Mouse (Mus musculus) liver, embryonic 12.5 days (tissue): ENCODE results near the gene Mrpl54. TPM values are rescaled to one million over a fixed set of nuclear protein-coding genes. Genes with fewer than 3 reads are reported as not detected.

Experiments
- ATAC-seq: fragments of 200-750 bp; cut with Nextera tagmentation; 2 replicates; pipeline ENCODE4 v1.8.0; 2017; ENCODE audit warnings: moderate number of reproducible peaks, mild to moderate bottlenecking, moderate library complexity
- H3K27ac ChIP-seq: fragments of 300-500 bp; sonication (generic); 2 replicates; pipeline ENCODE4 v1.5.1; 2016; ENCODE audit warnings: mild to moderate bottlenecking
- H3K27me3 ChIP-seq: fragments of 300-500 bp; sonication (generic); replicated peaks from 2 replicates; pipeline ENCODE4 v1.6.1; 2016; ENCODE audit warnings: mild to moderate bottlenecking, moderate library complexity
- H3K36me3 ChIP-seq: fragments of 300-500 bp; sonication (generic); 2 replicates; pipeline ENCODE4 v1.6.1; 2016; ENCODE audit warnings: mild to moderate bottlenecking, moderate library complexity
- H3K4me1 ChIP-seq: fragments of 300-500 bp; sonication (generic); 2 replicates; pipeline ENCODE4 v1.6.1; 2016
- H3K4me2 ChIP-seq: fragments of 300-500 bp; sonication (generic); 2 replicates; pipeline ENCODE4 v1.6.1; 2016; ENCODE audit warnings: mild to moderate bottlenecking, moderate library complexity
- H3K4me3 ChIP-seq: fragments of 300-500 bp; sonication (generic); 2 replicates; pipeline ENCODE4 v1.5.1; 2016; ENCODE audit warnings: mild to moderate bottlenecking, moderate library complexity
- H3K9ac ChIP-seq: fragments of 300-500 bp; sonication (generic); 2 replicates; pipeline ENCODE4 v1.6.1; 2016; ENCODE audit warnings: mild to moderate bottlenecking, moderate library complexity
- H3K9me3 ChIP-seq: fragments of 300-500 bp; sonication (generic); replicated peaks from 2 replicates; pipeline ENCODE4 v1.6.1; 2016; ENCODE audit warnings: mild to moderate bottlenecking, moderate library complexity
- WGBS: fragments of 180-500 bp; shearing (Covaris S2); methylation state at CpG from one replicate; pipeline ENCODE4 v1.1.7; 2016; ENCODE audit not compliant: insufficient replicate concordance; 5-methylcytosine and 5-hydroxymethylcytosine counted together
- polyA plus RNA-seq: library from polyadenylated mRNA; unstranded; fragments of >200 nt; fragmentation: Nextera tagmentation; extraction: Ambion mirVana; gene quantifications from 2 replicates; pipeline ENCODE4 v1.2.1, GENCODE M21; 2016

Gene Mrpl54
- polyA plus RNA-seq, 1 experiment from 2014 or later: 152 TPM

DNA sequence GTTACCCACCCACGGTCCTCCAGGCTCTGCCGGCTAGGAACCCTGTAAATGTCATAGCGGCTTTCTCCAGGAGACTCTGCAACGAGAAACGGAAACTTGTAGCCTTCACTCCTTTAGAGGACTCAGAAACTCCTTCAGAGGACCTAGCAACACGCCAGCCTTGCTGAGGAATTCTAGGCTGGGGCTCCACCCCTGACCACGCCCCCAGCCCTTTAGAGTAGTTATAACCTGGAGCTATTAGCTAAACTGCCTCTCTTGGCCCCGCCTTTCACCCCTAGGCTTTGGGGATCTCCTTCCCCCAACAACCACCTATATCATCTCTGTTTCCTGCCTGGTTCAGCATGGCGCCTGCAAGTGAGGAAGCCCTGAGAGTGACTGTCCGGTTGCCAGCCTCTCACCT, 12.8 kb upstream of the Mrpl54 start:
- H3K4me3 ChIP-seq: no peak overlapping the region
- peaks cover 11% of the 10 kb centered on the region for H3K4me1 ChIP-seq
- peaks cover 75% of the 10 kb centered on the region for H3K27me3 ChIP-seq
- no peaks in the 10 kb centered on the region for H3K36me3 ChIP-seq
- ATAC-seq: no peak
- no peaks in the 10 kb centered on the region for H3K9me3 ChIP-seq
- H3K4me2 ChIP-seq: no peak overlapping the region
- H3K9ac ChIP-seq: no peak overlapping the region
- H3K27ac ChIP-seq: no peak overlapping the region
- 19% methylated on average over 10 of the region's 10 CpGs for WGBS

DNA sequence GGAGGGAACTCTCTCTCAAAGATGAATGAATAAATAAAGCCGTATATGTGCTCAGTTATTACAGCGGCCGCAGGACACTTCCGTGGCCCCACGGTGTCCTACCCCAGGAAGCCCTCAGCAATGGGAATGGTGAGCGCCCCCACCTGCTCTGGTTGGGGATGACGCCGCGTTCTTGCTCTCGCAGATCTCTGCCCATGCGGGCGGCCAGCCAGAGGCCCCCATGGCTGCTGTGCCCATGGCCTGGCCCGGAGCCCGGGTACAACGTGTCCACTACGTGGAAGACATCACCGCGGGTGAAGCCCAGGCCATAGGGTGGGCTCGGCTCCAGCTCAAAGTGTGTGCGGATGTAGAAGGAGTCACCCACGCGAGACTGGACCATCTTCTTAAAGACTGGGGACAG, 10.9 kb upstream of the Mrpl54 start:
- Histone ChIP-seq H3K27ac (no peak overlapping the region), H3K36me3 (peaks cover 16% of the 10 kb centered on the region), H3K4me1 (peaks cover 11% of the 10 kb centered on the region), H3K9me3 (no peaks in the 10 kb centered on the region), H3K4me3 (no peak overlapping the region), H3K9ac (no peak overlapping the region), H3K27me3 (peaks cover 57% of the 10 kb centered on the region), H3K4me2 (no peak overlapping the region)
- 55% methylated on average over 22 of the region's 22 CpGs for WGBS
- ATAC-seq: no peak

DNA sequence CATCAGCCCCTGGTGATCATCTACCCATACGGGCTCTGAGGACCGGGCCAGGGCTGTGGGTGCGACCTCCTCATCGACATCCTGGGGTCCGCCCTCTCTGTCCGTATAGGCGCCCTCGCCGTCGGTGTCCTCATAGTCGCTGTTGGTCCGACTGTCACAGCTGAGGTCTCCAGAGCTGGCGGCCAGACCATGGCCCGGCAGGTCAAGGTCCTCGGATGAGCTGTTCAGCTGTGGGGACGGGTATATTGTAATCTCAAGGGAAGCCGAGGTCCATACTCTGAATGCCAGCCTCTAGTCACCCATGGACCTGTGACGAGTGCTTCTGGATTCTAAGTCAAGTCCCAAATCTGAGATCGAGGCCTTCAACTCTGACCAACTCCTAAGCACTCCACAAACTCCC, 7.1 kb upstream of the Mrpl54 start:
- Histone ChIP-seq H3K4me2 (no peak overlapping the region), H3K27ac (no peak overlapping the region), H3K9me3 (no peaks in the 10 kb centered on the region), H3K4me1 (peaks cover 7% of the 10 kb centered on the region), H3K36me3 (peaks cover 48% of the 10 kb centered on the region), H3K27me3 (peaks cover 19% of the 10 kb centered on the region), H3K9ac (no peak overlapping the region), H3K4me3 (no peak overlapping the region)
- no peak for ATAC-seq
- WGBS: 84% methylated on average over 19 of the region's 19 CpGs

DNA sequence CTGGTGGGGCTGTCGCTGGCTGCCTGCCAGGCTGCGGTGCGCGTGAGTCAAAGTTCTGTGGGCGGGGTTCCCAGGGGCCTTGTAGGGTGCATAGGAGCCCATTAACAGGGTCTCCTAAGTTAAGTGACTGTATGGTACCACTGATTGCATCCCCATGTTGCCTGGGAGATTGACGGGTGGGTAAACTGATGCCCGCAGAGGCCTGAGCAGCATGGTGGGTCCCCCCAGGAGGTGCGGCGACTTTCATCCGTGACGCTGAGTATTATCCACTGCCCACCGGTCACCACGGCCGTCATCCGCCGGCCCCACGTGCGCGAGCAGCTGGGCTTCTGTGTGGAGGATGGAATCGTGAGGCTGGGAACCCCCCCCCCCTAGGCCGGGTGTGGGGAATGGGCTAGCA, 5.6 kb upstream of the Mrpl54 start:
- Histone ChIP-seq H3K4me3 (no peak overlapping the region), H3K27me3 (peaks cover 6% of the 10 kb centered on the region), H3K4me1 (peaks cover 20% of the 10 kb centered on the region), H3K36me3 (peaks cover 48% of the 10 kb centered on the region), H3K4me2 (no peak overlapping the region), H3K27ac (no peak overlapping the region), H3K9ac (no peak overlapping the region), H3K9me3 (no peaks in the 10 kb centered on the region)
- ATAC-seq: no peak
- WGBS: 90% methylated on average over 21 of the region's 21 CpGs

DNA sequence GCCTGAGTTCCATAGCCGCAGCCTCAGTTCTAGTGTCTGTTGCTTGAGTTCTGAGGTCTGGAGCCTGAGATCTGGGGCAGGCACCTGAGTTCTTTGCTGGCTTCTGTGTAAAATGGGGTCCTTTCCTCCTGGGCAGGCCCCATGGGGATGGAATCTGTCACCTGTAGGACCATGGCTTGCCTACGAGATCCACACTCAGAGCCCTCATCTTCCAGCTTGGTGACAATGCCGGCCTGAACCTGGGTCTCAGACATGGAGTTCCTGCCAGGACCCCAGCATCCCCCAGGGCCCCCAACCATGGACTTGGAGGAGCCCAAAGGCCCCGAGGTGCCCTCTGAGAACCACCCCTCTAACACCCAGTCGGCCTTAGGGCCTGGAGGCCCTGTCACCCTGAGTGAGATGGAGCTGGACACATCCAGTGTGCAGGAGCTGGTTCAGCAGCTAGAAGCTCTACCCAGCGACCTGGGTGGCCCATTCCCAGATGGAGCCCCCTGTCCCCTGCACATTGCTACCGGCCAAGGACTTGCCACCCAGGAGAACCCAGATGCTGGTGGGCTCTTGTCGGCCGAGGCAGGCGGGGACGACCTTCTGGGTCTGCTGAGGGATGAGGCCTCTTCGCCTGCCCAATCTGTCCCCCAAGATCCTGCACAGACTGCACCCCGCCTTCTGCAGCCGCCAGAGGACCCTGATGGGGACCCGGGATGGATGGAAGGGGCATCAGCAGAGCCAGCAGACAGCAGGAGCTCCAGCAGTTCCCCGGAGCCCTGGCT, 2.1 kb upstream of the Mrpl54 start:
- no peaks in the 10 kb centered on the region for H3K27me3 ChIP-seq
- H3K27ac ChIP-seq: peak overlapping the region; percentile 46
- peak overlapping the region; percentile 86 for H3K9ac ChIP-seq
- peak overlapping the region; percentile 77 for H3K4me2 ChIP-seq
- no peak for ATAC-seq
- peaks cover 36% of the 10 kb centered on the region for H3K4me1 ChIP-seq
- peak overlapping the region; percentile 73 for H3K4me3 ChIP-seq
- H3K36me3 ChIP-seq: peaks cover 62% of the 10 kb centered on the region
- no peaks in the 10 kb centered on the region for H3K9me3 ChIP-seq
- 66% methylated on average over 16 of the region's 16 CpGs for WGBS

DNA sequence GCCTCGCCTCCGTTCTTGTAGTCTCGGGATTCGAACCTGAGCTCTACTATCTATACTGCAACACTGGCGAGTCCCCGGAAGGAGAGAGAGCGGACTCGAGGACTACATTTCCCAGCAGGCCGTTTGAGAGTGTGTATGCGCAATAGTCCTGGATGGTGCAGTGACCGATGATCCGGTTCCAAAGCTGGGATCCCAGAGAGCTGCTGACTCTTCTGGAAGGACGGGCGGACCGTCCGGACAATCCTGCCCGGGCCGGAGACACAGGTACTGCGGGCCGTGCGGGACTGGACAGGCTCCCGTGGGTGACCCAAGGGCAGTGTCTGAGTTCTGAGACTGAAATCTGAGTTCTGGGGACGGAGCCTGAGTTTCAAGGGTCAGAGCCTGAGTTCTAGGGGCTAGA, 1.3 kb upstream of the Mrpl54 start:
- Histone ChIP-seq H3K4me2 (peak overlapping the region; percentile 77), H3K27me3 (no peaks in the 10 kb centered on the region), H3K4me1 (peaks cover 36% of the 10 kb centered on the region), H3K9ac (peak overlapping the region; percentile 86), H3K36me3 (peaks cover 62% of the 10 kb centered on the region), H3K4me3 (peak overlapping the region; percentile 73), H3K9me3 (no peaks in the 10 kb centered on the region), H3K27ac (peak overlapping the region; percentile 76)
- 1% methylated on average over 23 of the region's 23 CpGs for WGBS
- ATAC-seq: peak; percentile 60

DNA sequence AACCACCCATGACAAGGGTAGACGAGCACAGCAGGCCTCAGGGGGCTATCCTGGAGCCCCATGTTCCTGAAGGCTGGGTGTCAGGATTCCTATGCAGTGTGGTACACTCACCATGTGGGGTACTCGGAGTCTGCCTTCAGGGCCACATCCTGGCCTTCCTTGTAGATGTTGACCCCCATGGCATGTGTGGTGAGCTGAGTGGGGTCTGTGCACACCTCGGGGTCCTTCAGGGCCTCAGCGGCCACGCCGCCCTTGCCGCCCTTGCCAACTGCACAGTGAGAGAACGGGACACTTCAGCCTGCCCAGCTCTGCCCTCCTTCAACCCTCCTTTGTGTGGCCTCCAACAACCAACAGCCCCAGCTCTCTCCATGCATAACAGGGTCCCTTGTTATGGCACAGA, 1.2 kb downstream of the Mrpl54 start:
- 88% methylated on average over 8 of the region's 8 CpGs for WGBS
- H3K27ac ChIP-seq: peak overlapping the region; percentile 39; the same call in 1 of the 2 replicates
- peak overlapping the region; percentile 76 for H3K9ac ChIP-seq
- H3K4me1 ChIP-seq: peaks cover 36% of the 10 kb centered on the region
- H3K4me3 ChIP-seq: peak overlapping the region; percentile 70
- H3K36me3 ChIP-seq: peaks cover 59% of the 10 kb centered on the region
- H3K27me3 ChIP-seq: peaks cover 9% of the 10 kb centered on the region
- no peak for ATAC-seq
- peak overlapping the region; percentile 77 for H3K4me2 ChIP-seq
- H3K9me3 ChIP-seq: 0 out of 2 replicates have a peak, but pooled peaks cover 3% of the 10 kb centered on the region

DNA sequence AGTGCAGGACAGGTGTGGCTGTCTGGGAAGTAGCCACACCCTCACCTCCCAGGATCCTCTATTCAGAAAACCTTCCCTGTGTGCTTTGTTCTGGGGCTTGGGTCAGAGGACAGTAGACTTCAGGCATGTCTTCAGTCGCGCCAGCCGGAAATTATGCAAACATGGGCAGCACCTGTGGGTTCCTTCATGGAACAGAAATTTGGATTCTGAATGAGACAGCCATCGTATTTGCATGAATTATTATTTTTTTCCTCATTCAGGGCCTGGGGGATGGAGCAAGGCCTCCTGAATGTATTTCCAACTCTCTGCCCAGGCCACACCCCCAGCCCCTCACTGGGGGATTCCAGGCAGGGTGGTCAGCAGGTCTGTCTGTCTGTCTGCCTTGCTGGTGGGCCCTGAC, 5.7 kb downstream of the Mrpl54 start:
- Histone ChIP-seq H3K4me3 (no peak overlapping the region), H3K9me3 (0 out of 2 replicates have a peak, but pooled peaks cover 5% of the 10 kb centered on the region), H3K27me3 (peaks cover 54% of the 10 kb centered on the region), H3K27ac (no peak overlapping the region), H3K9ac (no peak overlapping the region), H3K36me3 (peaks cover 50% of the 10 kb centered on the region), H3K4me1 (peaks cover 19% of the 10 kb centered on the region), H3K4me2 (no peak overlapping the region)
- 77% methylated on average over 4 of the region's 4 CpGs for WGBS
- no peak for ATAC-seq

DNA sequence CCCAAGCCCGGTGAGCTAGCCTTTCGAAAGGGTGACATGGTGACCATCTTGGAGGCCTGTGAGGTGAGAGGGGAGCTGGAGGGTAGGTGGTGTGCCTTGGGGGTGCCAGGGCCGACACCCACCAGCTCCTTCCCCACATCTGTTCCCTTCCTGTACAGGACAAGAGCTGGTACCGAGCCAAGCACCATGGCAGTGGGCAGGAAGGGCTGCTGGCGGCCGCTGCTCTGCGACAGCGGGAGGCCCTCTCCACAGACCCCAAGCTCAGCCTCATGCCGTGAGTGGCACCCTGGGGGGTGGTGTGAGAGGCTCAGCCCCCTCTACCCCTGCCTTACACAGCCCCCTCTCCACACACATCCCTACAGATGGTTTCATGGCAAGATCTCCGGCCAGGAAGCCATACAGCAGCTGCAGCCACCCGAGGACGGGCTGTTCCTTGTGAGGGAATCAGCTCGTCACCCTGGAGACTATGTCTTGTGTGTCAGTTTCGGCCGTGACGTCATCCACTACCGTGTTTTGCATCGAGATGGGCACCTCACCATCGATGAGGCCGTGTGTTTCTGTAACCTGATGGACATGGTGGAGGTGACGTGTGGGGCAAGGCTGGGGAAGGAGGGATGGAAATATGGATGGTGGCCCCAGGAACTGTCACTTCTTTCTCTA, 7.4 kb downstream of the Mrpl54 start:
- no peak overlapping the region for H3K9ac ChIP-seq
- H3K27ac ChIP-seq: no peak overlapping the region
- 46% methylated on average over 21 of the region's 21 CpGs for WGBS
- peaks cover 11% of the 10 kb centered on the region for H3K4me1 ChIP-seq
- H3K27me3 ChIP-seq: peaks cover 69% of the 10 kb centered on the region
- no peak overlapping the region for H3K4me3 ChIP-seq
- H3K36me3 ChIP-seq: peaks cover 36% of the 10 kb centered on the region
- 0 out of 2 replicates have a peak, but pooled peaks cover 5% of the 10 kb centered on the region for H3K9me3 ChIP-seq
- H3K4me2 ChIP-seq: no peak overlapping the region
- no peak for ATAC-seq

DNA sequence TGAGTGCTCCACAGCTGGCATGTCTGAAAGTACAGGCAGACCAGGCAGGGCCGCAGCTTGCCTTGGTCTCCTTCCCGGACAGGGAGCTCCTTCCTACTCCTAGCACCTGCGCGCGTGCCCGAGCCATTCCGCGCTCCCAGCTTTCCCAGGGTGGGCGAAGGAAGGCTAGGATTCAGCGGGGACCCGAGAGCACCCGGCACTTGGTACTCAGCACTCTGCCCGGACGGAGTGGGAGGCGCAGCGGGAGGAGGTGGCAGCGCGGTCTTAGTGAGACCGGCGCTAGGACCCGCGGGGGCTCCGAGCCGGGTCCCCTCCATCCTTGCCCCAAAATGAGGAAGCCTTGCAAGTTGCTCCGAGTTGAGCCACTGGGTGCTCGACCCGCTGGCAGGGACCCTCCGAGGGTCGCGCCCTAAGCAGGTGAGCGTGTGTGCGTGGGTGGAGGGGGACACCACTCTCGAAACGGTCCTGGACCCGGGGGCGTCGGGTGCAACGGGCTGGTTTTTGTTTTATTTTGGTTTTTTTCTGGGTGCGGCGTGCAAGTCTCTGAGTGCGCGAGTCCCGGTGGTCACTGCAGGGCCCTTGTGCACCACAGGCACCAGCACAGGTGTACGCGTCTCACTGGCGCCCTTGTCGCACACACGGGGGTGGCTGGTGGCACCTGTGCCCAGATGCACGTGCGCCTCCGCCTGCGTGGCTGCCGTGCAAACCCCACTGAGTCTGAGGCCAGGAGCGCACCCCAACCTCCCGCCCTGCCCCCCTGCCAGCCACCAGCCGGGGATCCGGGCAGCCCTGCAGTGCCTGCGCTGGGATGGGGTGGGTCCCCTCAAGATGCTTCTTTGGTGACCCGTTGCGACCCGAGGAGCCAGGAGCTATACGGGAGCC, 9.3 kb downstream of the Mrpl54 start:
- Histone ChIP-seq H3K36me3 (peaks cover 17% of the 10 kb centered on the region), H3K4me2 (peak overlapping the region; percentile 62), H3K27ac (no peak overlapping the region), H3K4me1 (peaks cover 11% of the 10 kb centered on the region), H3K4me3 (peak overlapping the region; percentile 40), H3K27me3 (peaks cover 88% of the 10 kb centered on the region), H3K9me3 (0 out of 2 replicates have a peak, but pooled peaks cover 5% of the 10 kb centered on the region), H3K9ac (peak overlapping the region; percentile 34; the same call in 1 of the 2 replicates)
- no peak for ATAC-seq
- 3% methylated on average over 62 of the region's 62 CpGs for WGBS

DNA sequence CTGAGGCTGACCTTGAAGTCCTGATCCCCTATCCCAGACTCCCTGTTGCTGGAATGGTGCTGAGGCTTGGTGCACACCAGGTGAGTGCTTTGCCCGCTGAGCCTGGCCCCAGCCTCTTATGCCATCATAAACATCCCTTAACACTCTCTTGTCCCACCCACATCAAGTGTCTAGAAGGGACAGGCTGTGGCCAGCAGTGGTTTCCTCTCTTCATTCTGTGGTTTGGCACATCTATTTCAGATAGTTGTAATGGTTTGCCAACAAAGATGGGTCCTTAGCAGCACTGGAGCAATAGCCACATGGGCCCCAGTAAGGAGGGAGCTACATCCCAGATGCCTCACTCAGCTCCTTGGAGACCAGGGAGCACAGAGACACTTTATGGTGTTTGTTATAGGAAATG, 11.8 kb downstream of the Mrpl54 start:
- no peak overlapping the region for H3K4me2 ChIP-seq
- H3K9me3 ChIP-seq: no peaks in the 10 kb centered on the region
- H3K27me3 ChIP-seq: peaks cover 95% of the 10 kb centered on the region
- H3K4me3 ChIP-seq: no peak overlapping the region
- WGBS: 14% methylated on average over 1 of the region's 1 CpGs
- no peaks in the 10 kb centered on the region for H3K36me3 ChIP-seq
- ATAC-seq: no peak
- H3K4me1 ChIP-seq: peaks cover 12% of the 10 kb centered on the region
- H3K9ac ChIP-seq: no peak overlapping the region
- no peak overlapping the region for H3K27ac ChIP-seq
